Mouse (Mus musculus): ENCODE results near the gene Scaf8. TPM values are rescaled to one million over a fixed set of nuclear protein-coding genes. Genes with fewer than 3 reads are reported as not detected.
"Not testable (repeated sequence)": the region's sequence is repeated elsewhere in the genome, so short reads cannot be mapped to it uniquely, and the experiment has no call there.

Gene Scaf8
- 27.7 and 28.3 TPM in 2 replicates for polyA plus RNA-seq (2016; fragmentation: Nextera tagmentation; extraction: Ambion mirVana)

- Histone ChIP-seq H3K4me2 (replicated peaks) (peak within 1 kb of the TSS; percentile 59), H3K36me3 (no peaks in the 10 kb centered on the region), H3K9ac (peak within 1 kb of the TSS; percentile 97), H3K27ac (peak within 1 kb of the TSS; percentile 99), H3K27me3 (no peaks in the 10 kb centered on the region), H3K9me3 (no peaks in the 10 kb centered on the region), H3K4me3 (peak within 1 kb of the TSS; percentile 99), H3K4me1 (peaks cover 17% of the 10 kb centered on the region; the same call in 1 of the 2 replicates)
- ATAC-seq (ENCODE audit: insufficient number of reproducible peaks, insufficient read depth, low FRiP score, low TSS enrichment), result peak; percentile 96
- under 1% methylated on average over 75 of the region's 91 CpGs for WGBS
Measured at GRCm38 (mm10) chr17:3114720-3115379, at the start of gene Scaf8. Scaf8 (plus strand) TSS chr17:3114972.

GRCm38 (mm10) chr17:3075166-3075872 lies 39.5 kb upstream of the Scaf8 start:
- H3K9me3 ChIP-seq, result peaks cover 5% of the 10 kb centered on the region; the same call in 1 of the 2 replicates
- ATAC-seq (ENCODE audit: insufficient number of reproducible peaks, insufficient read depth, low FRiP score, low TSS enrichment), result no peak
- H3K27me3 ChIP-seq, result no peaks in the 10 kb centered on the region
- H3K4me3 ChIP-seq, result no peak overlapping the region
- no peak overlapping the region for H3K27ac ChIP-seq
- H3K9ac ChIP-seq, result no peak overlapping the region
- H3K4me1 ChIP-seq, result no peaks in the 10 kb centered on the region
- WGBS, result 92% methylated on average over 9 of the region's 9 CpGs
- H3K4me2 ChIP-seq (replicated peaks), result no peak overlapping the region
- H3K36me3 ChIP-seq, result peaks cover 65% of the 10 kb centered on the region

GRCm38 (mm10) chr17:3075873-3076245 lies 38.9 kb upstream of the Scaf8 start:
- no peak overlapping the region for H3K4me2 ChIP-seq (replicated peaks)
- no peak overlapping the region for H3K4me3 ChIP-seq
- 95% methylated on average over 4 of the region's 4 CpGs for WGBS
- peaks cover 60% of the 10 kb centered on the region for H3K36me3 ChIP-seq
- H3K4me1 ChIP-seq, result no peaks in the 10 kb centered on the region
- ATAC-seq (ENCODE audit: insufficient number of reproducible peaks, insufficient read depth, low FRiP score, low TSS enrichment), result no peak
- no peaks in the 10 kb centered on the region for H3K27me3 ChIP-seq
- H3K9ac ChIP-seq, result no peak overlapping the region
- H3K9me3 ChIP-seq, result peaks cover 5% of the 10 kb centered on the region; the same call in 1 of the 2 replicates
- no peak overlapping the region for H3K27ac ChIP-seq

- H3K9ac ChIP-seq; H3K27me3 ChIP-seq; H3K27ac ChIP-seq; H3K4me2 ChIP-seq (replicated peaks); ATAC-seq (ENCODE audit: insufficient number of reproducible peaks, insufficient read depth, low FRiP score, low TSS enrichment); H3K9me3 ChIP-seq; H3K4me1 ChIP-seq; H3K4me3 ChIP-seq: not testable (repeated sequence)
- peaks cover 40% of the 10 kb centered on the region for H3K36me3 ChIP-seq
- WGBS, result 89% methylated on average over 9 of the region's 9 CpGs
Measured at GRCm38 (mm10) chr17:3077936-3078335, 36.8 kb upstream of the Scaf8 start.

GRCm38 (mm10) chr17:3080587-3081349 lies 34.0 kb upstream of the Scaf8 start:
- ATAC-seq (ENCODE audit: insufficient number of reproducible peaks, insufficient read depth, low FRiP score, low TSS enrichment); H3K4me3 ChIP-seq; H3K27ac ChIP-seq; H3K27me3 ChIP-seq; H3K9me3 ChIP-seq; H3K9ac ChIP-seq; H3K4me2 ChIP-seq (replicated peaks); H3K4me1 ChIP-seq: not testable (repeated sequence)
- 80% methylated on average over 7 of the region's 9 CpGs for WGBS
- peaks cover 15% of the 10 kb centered on the region for H3K36me3 ChIP-seq

GRCm38 (mm10) chr17:3081512-3082100 lies 33.2 kb upstream of the Scaf8 start:
- peak; percentile 32 for ATAC-seq (ENCODE audit: insufficient number of reproducible peaks, insufficient read depth, low FRiP score, low TSS enrichment)
- not testable (repeated sequence) for H3K27me3 ChIP-seq; H3K4me1 ChIP-seq; H3K4me3 ChIP-seq; H3K4me2 ChIP-seq (replicated peaks); H3K27ac ChIP-seq; H3K36me3 ChIP-seq; H3K9ac ChIP-seq; H3K9me3 ChIP-seq
- WGBS, result 74% methylated on average over 3 of the region's 3 CpGs

- 79% methylated on average over 7 of the region's 9 CpGs for WGBS
- peak; percentile 76 for ATAC-seq (ENCODE audit: insufficient number of reproducible peaks, insufficient read depth, low FRiP score, low TSS enrichment)
- H3K27ac ChIP-seq; H3K4me3 ChIP-seq; H3K27me3 ChIP-seq; H3K36me3 ChIP-seq; H3K9me3 ChIP-seq; H3K4me1 ChIP-seq; H3K9ac ChIP-seq; H3K4me2 ChIP-seq (replicated peaks): not testable (repeated sequence)
Measured at GRCm38 (mm10) chr17:3082125-3082755, 32.5 kb upstream of the Scaf8 start.

GRCm38 (mm10) chr17:3082756-3083749 lies 31.7 kb upstream of the Scaf8 start:
- H3K4me1 ChIP-seq; H3K27me3 ChIP-seq; ATAC-seq (ENCODE audit: insufficient number of reproducible peaks, insufficient read depth, low FRiP score, low TSS enrichment); H3K9me3 ChIP-seq; H3K36me3 ChIP-seq; H3K27ac ChIP-seq; H3K9ac ChIP-seq: not testable (repeated sequence)
- 5% methylated on average over 25 of the region's 25 CpGs for WGBS
- peak overlapping the region; percentile 45 for H3K4me3 ChIP-seq
- peak overlapping the region; percentile 39 for H3K4me2 ChIP-seq (replicated peaks)

- peak overlapping the region; percentile 62 for H3K4me2 ChIP-seq (replicated peaks)
- peak overlapping the region; percentile 45 for H3K4me3 ChIP-seq
- H3K36me3 ChIP-seq, result 0 out of 2 replicates have a peak, but pooled peaks cover 1% of the 10 kb centered on the region
- peak; percentile 72 for ATAC-seq (ENCODE audit: insufficient number of reproducible peaks, insufficient read depth, low FRiP score, low TSS enrichment)
- no peak overlapping the region for H3K9ac ChIP-seq
- H3K27ac ChIP-seq, result peak overlapping the region; percentile 84
- WGBS, result under 1% methylated on average over 39 of the region's 40 CpGs
- no peaks in the 10 kb centered on the region for H3K27me3 ChIP-seq
- H3K9me3 ChIP-seq, result peaks cover 4% of the 10 kb centered on the region; the same call in 1 of the 2 replicates
- H3K4me1 ChIP-seq, result 0 out of 2 replicates have a peak, but pooled peaks cover 4% of the 10 kb centered on the region
Measured at GRCm38 (mm10) chr17:3083886-3084550, 30.8 kb upstream of the Scaf8 start.

GRCm38 (mm10) chr17:3084551-3084930 lies 30.2 kb upstream of the Scaf8 start:
- 0% methylated on average over 31 of the region's 31 CpGs for WGBS
- H3K36me3 ChIP-seq, result no peaks in the 10 kb centered on the region
- no peaks in the 10 kb centered on the region for H3K27me3 ChIP-seq
- H3K27ac ChIP-seq, result peak overlapping the region; percentile 84
- peaks cover 4% of the 10 kb centered on the region; the same call in 1 of the 2 replicates for H3K9me3 ChIP-seq
- H3K4me1 ChIP-seq, result 0 out of 2 replicates have a peak, but pooled peaks cover 4% of the 10 kb centered on the region
- peak overlapping the region; percentile 62 for H3K4me2 ChIP-seq (replicated peaks)
- H3K9ac ChIP-seq, result peak overlapping the region; percentile 56
- H3K4me3 ChIP-seq, result peak overlapping the region; percentile 45
- peak; percentile 30 for ATAC-seq (ENCODE audit: insufficient number of reproducible peaks, insufficient read depth, low FRiP score, low TSS enrichment)
